Mouse (Mus musculus) liver, postnatal 0 days (tissue): Measurements from ENCODE around the gene Chd1l.

Source experiments
- CTCF ChIP-seq: sonication (generic); IDR thresholded peaks from 2 replicates; pipeline ENCODE4 v1.5.1; 2016; ENCODE audit warnings: antibody characterized with exemption, low read depth
- EP300 ChIP-seq: IDR thresholded peaks from 2 replicates; pipeline ENCODE4 v1.6.1; 2016; ENCODE audit warnings: antibody characterized with exemption, low read depth, mild to moderate bottlenecking

- TF ChIP-seq EP300: no peak
- no peak for TF ChIP-seq CTCF
Measured at GRCm38 (mm10) chr3:97659746-97660145, 49.7 kb upstream of the Chd1l start.
